Mouse (Mus musculus) testis, postnatal 10 days (tissue): ENCODE results near the gene Coch.
"Not testable (repeated sequence)": the region's sequence is repeated elsewhere in the genome, so short reads cannot be mapped to it uniquely, and the experiment has no call there.

Experiments used
- DNase-seq: peaks from one replicate; pipeline ENCODE4 v3.0.0; 2021; ENCODE audit warnings: low spot score

The Coch gene

GRCm38 (mm10) chr12:51636689-51637470 lies 43.7 kb downstream of the Coch start:
- no peak for DNase-seq

GRCm38 (mm10) chr12:51641871-51642270 lies 48.7 kb downstream of the Coch start:
- no peak for DNase-seq

GRCm38 (mm10) chr12:51649401-51649800 lies 56.3 kb downstream of the Coch start:
- DNase-seq = not testable (repeated sequence)
